Mouse (Mus musculus) hindbrain, embryonic 16.5 days (tissue): ENCODE results near the gene Pagr1a. TPM values are rescaled to one million over a fixed set of nuclear protein-coding genes. Genes with fewer than 3 reads are reported as not detected.

Source experiments
- ATAC-seq: fragments of 200-750 bp; cut with Nextera tagmentation; 2 replicates; pipeline ENCODE4 v1.8.0; 2017; ENCODE audit warnings: moderate TSS enrichment, moderate library complexity
- H3K27ac ChIP-seq: fragments of 300-500 bp; sonication (generic); 2 replicates; pipeline ENCODE4 v1.5.1; 2014; ENCODE audit warnings: low read depth, mild to moderate bottlenecking, control low read depth, low read length, moderate library complexity
- H3K27me3 ChIP-seq: fragments of 300-500 bp; sonication (generic); replicated peaks from 2 replicates; pipeline ENCODE4 v1.6.1; 2014; ENCODE audit warnings: low read length; ENCODE audit not compliant: control insufficient read depth, insufficient read depth
- H3K36me3 ChIP-seq: fragments of 300-500 bp; sonication (generic); 2 replicates; pipeline ENCODE4 v1.6.1; 2014; ENCODE audit warnings: mild to moderate bottlenecking, low read length, moderate library complexity, mixed read lengths; ENCODE audit not compliant: control insufficient read depth, insufficient read depth
- H3K4me1 ChIP-seq: fragments of 300-500 bp; sonication (generic); 2 replicates; pipeline ENCODE4 v1.6.1; 2014; ENCODE audit warnings: low read depth, low read length; ENCODE audit not compliant: control insufficient read depth, insufficient read depth
- H3K4me2 ChIP-seq: fragments of 300-500 bp; sonication (generic); 2 replicates; pipeline ENCODE4 v1.6.1; 2014; ENCODE audit warnings: mild to moderate bottlenecking, low read length, control low read depth, moderate library complexity
- H3K4me3 ChIP-seq: fragments of 300-500 bp; sonication (generic); 2 replicates; pipeline ENCODE4 v1.5.1; 2014; ENCODE audit warnings: mild to moderate bottlenecking, low read length, control low read depth, moderate library complexity
- H3K9ac ChIP-seq: fragments of 300-500 bp; sonication (generic); 2 replicates; pipeline ENCODE4 v1.6.1; 2014; ENCODE audit warnings: low read depth, mild to moderate bottlenecking, control low read depth, low read length, moderate library complexity
- H3K9me3 ChIP-seq: fragments of 300-500 bp; sonication (generic); 2 replicates; pipeline ENCODE4 v1.6.1; 2014; ENCODE audit warnings: mild to moderate bottlenecking, low read length, moderate library complexity; ENCODE audit not compliant: control insufficient read depth
- WGBS: fragments of 180-500 bp; shearing (Covaris S2); extraction: QIAGEN DNeasy Blood & Tissue Kit; methylation state at CpG from one replicate; pipeline ENCODE4 v1.1.7; 2014; 5-methylcytosine and 5-hydroxymethylcytosine counted together
- polyA plus RNA-seq: library from polyadenylated mRNA; unstranded; fragments of >200 nt; fragmentation: Nextera tagmentation; extraction: Ambion mirVana; gene quantifications from 2 replicates; pipeline ENCODE4 v1.2.1, GENCODE M21; 2015

Gene Pagr1a
- polyA plus RNA-seq, result 26.9 and 55.8 TPM in 2 replicates

DNA sequence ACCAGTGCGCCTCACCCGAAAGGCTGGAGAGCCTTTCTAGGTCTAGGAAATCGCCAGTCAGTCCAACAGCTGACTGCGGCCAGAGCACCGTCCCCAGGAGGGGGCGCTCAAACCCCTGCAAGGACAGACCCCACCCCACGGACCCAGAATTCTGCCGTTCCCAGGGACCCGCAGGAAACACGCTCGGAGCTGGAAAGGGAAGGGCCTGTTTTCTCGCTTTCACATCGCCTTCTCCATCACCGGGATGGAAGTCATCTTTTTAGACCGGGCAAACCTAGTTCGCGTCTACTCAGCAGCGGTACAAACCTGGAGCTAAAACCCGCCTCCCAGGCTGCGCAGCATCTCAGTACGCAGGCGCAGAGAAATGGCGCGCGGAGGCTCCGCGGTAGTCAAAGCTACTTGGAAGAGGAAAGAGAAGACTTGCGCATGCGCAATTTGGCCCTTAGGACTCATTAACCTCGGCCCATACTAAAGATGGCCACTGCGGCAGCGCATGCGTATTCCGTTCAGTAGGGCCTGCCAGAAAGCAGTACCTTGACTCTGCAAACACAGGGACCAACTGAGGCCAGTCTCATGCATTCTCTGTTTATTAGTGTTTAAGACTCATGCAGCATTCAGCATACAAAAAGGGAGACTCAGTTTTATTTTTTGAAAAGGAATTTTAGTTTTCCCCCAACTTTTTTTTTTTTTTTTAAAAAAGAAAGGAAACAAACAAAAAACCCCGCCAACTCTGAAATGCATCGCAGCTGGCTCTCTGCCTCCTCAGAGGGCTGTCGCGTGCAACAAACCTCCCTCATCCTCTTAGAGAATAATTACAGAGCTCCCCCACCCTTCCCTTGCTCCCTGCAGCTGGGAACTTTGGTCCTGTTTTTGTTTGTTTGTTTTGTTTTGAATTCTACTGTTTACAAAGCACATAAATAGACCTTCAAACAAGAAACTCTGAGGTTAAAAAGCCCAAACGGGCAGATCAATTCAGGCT lies at the start of gene Pagr1a:
Gene Pagr1a, minus strand, starts transcription at position 382 of the 979 bp plus-strand sequence.
- Histone ChIP-seq H3K9ac (peak within 1 kb of the TSS; percentile 87), H3K27me3 (no peaks in the 10 kb centered on the region), H3K4me1 (peaks cover 52% of the 10 kb centered on the region), H3K9me3 (no peaks in the 10 kb centered on the region), H3K4me3 (peak within 1 kb of the TSS; percentile 64), H3K27ac (peak within 1 kb of the TSS; percentile 96), H3K4me2 (peak within 1 kb of the TSS; percentile 83), H3K36me3 (peaks cover 2% of the 10 kb centered on the region)
- 2% methylated on average over 39 of the region's 39 CpGs for WGBS
- ATAC-seq, result peak; percentile 81

DNA sequence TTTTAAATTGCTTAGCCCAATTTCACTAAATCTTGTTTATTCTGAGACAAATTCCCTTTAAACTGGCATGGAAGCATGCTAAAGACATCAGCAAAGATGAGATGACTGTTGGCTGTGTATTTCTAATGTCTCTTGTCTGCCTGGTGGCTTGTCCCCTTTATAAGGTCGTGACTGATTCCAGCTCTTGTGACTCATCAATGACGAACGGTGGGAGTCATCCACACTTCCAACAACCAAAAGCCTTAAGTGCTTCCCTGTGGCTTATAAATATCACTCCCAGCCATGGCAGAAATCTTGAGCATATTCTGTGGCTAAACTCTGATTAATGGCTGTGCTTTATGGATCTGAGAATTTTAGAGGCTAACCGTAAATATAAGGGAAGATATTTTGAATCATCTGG lies 49.2 kb upstream of the Pagr1a start:
- no peaks in the 10 kb centered on the region for H3K4me1 ChIP-seq
- no peak overlapping the region for H3K4me2 ChIP-seq
- H3K27ac ChIP-seq, result no peak overlapping the region
- 84% methylated on average over 4 of the region's 4 CpGs for WGBS
- no peaks in the 10 kb centered on the region for H3K36me3 ChIP-seq
- no peak overlapping the region for H3K9ac ChIP-seq
- H3K27me3 ChIP-seq, result no peaks in the 10 kb centered on the region
- no peak for ATAC-seq
- H3K4me3 ChIP-seq, result no peak overlapping the region
- H3K9me3 ChIP-seq, result no peaks in the 10 kb centered on the region

DNA sequence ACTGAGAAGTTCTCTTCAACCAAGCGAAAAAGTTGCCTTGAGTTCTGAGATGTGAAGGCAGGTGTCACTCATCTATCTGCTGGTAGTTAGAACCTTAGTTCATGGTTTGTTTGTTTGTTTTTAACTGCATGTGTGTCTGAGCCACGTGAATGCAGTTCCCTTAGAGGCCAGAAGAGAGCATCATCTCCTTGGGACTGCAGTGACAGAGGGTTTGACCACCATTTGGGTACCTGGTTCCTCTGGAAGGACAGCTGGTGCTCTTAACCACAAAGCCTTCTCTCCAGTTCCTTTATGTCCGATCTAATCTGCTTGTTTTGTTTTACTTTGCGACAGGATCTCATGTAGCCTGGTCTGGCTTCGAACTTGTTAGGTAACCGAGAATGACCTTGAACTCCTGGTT lies 48.4 kb upstream of the Pagr1a start:
- no peak overlapping the region for H3K27ac ChIP-seq
- no peak for ATAC-seq
- 93% methylated on average over 6 of the region's 6 CpGs for WGBS

DNA sequence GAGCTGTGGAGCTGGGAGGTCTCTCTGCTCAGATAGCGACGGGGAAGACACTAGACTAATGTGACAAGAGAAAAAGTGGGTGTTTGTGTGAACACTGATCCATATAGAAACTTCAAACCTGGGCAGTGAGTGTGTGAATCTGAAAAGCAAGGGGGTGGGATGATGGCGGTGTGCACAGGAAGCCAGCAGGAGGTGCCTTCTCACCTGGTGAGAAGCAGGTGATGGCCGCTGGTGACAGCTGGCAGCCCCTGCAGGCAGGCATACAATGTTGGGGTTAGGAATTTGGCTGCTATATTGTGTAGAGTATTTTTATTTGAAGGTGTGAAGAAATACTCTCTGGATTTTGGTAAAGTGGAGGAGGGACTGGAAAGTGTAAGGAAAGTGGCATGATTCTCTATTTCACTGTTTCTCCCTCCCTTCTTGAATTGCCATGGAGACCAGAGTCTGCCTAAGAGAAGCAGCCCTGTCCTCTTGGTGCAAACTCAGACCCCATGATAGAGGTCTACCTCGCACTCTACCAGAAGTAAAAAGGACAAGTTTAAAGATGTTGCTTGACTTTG lies 38.0 kb upstream of the Pagr1a start:
- Histone ChIP-seq H3K4me3 (no peak overlapping the region), H3K36me3 (no peaks in the 10 kb centered on the region), H3K4me2 (no peak overlapping the region), H3K27me3 (no peaks in the 10 kb centered on the region), H3K4me1 (no peaks in the 10 kb centered on the region), H3K9ac (no peak overlapping the region), H3K9me3 (no peaks in the 10 kb centered on the region), H3K27ac (no peak overlapping the region)
- ATAC-seq, result no peak
- WGBS, result 66% methylated on average over 5 of the region's 5 CpGs

More for the DNA sequence above, 48.4 kb upstream of the Pagr1a start:
- Histone ChIP-seq H3K36me3 (no peaks in the 10 kb centered on the region), H3K4me2 (no peak overlapping the region), H3K27me3 (no peaks in the 10 kb centered on the region), H3K4me3 (no peak overlapping the region), H3K9ac (no peak overlapping the region), H3K9me3 (no peaks in the 10 kb centered on the region), H3K4me1 (no peaks in the 10 kb centered on the region)

DNA sequence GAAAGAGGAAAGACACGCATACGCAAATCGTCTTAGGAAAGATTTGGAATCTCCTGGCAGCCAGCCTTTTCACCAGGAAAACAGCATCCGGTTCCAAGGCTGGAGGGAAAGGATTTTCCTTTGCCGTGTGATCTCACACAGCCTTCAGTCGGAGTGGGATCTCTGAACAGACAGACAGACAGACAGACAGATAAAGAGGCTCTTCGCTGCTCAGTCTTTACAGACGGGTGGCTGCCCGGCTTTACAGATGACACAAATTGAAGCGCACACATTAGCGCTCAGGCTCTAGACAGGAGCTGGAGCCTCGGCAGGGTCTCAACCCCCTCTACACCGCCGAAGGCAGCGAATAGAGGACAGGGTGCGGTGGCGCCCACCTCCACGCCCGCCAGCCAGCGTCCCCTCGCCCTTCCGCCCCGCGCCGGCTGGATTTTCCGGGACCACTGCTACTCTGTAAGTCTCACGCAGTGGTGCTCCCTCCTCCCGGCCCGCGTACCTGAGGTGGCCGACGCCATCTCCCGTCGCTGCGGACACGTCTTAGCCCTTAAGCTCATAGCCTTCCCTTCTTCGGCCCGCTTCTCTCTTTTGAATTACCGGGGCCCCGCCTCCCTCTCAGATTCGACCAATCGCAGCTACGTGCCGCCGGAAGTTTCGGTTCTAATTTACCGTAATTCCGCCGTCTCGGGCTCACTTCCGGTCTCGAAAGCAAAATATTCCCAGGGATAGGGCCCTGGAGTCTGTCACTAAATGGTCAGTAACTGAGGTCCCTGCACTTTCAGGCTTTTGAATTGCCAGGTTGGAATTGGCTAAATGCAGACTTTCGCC lies 24.9 kb upstream of the Pagr1a start, which contains the start of gene Kif22:
Gene Kif22, minus strand, starts transcription at position 621 of the 822 bp plus-strand sequence.
- Histone ChIP-seq H3K4me2 (peak within 1 kb of the TSS; percentile 97), H3K9me3 (no peaks in the 10 kb centered on the region), H3K4me3 (peak within 1 kb of the TSS; percentile 79), H3K9ac (peak within 1 kb of the TSS; percentile 81), H3K36me3 (no peaks in the 10 kb centered on the region), H3K27ac (peak within 1 kb of the TSS; percentile 55), H3K27me3 (no peaks in the 10 kb centered on the region), H3K4me1 (peaks cover 12% of the 10 kb centered on the region)
- WGBS, result under 1% methylated on average over 47 of the region's 53 CpGs
- peak; percentile 94 for ATAC-seq

DNA sequence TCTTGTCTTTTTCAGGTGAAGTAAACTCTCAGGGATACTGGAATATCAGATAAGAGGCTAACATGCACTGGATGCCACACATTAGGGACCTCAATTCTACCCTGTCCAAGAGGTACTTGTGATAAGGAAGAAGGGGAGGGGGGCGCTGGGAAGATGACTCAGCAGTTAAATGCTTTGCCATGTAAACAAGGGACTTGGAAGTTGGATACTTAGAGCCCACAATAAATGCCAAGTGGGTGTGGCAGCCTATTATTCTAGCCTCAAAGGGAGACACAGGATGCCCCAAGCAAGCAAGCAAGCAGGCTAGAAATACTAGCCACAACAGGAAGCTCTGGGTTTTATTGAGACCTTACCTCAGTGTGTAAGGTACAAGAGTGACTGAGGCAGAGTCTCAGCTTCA lies 14.1 kb upstream of the Pagr1a start:
- no peak for ATAC-seq
- Histone ChIP-seq H3K9ac (no peak overlapping the region), H3K36me3 (no peaks in the 10 kb centered on the region), H3K27me3 (no peaks in the 10 kb centered on the region), H3K4me2 (no peak overlapping the region), H3K4me1 (peaks cover 8% of the 10 kb centered on the region), H3K27ac (0 out of 2 replicates have a peak overlapping the region, but pooled peaks have one; percentile 17), H3K9me3 (no peaks in the 10 kb centered on the region), H3K4me3 (no peak overlapping the region)
- WGBS, result 90% methylated on average over 1 of the region's 1 CpGs

DNA sequence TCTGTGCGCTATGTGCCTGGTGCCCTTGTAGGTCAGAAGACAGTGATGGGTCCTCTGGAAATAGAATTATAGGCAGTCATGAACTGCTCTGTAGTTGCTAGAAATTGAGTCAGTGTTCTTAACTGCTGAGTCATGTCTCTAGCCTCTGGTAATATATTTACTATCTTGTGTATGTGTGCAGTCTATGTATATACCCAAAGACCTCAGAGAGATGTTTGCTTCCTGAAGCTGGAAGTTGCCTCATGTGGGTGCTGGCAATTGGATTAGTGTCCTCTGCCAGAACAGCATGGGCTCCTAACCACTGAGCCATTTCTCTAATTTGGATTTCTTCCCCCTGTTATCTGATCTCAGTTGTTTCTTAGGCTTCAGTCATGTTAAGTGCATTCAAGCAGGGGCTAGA lies 13.0 kb upstream of the Pagr1a start:
- no peak overlapping the region for H3K4me3 ChIP-seq
- ATAC-seq, result no peak
- H3K27ac ChIP-seq, result no peak overlapping the region
- WGBS, result 100% methylated on average over 1 of the region's 1 CpGs
- H3K9me3 ChIP-seq, result no peaks in the 10 kb centered on the region
- H3K4me1 ChIP-seq, result peaks cover 8% of the 10 kb centered on the region
- H3K9ac ChIP-seq, result no peak overlapping the region
- no peak overlapping the region for H3K4me2 ChIP-seq
- H3K36me3 ChIP-seq, result no peaks in the 10 kb centered on the region
- no peaks in the 10 kb centered on the region for H3K27me3 ChIP-seq

DNA sequence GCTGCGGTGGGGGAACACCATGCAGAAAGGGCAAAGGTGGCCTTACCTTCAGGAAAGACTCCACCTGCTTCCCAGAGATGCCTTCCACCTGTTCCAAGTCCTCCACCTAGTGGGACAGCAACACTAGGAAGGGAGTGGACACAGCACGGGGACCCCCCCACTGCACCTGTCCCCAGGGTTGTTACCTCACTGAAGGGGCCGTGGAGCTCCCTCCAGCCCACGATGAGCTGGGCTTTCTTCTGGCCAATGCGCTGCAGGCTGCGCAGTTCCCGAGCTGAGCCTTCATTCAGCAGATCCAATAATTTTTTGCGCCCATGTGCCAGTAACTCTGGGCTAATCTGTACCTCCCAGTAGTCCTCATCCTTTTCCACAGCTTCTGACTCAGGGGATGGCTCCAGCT lies 10.7 kb upstream of the Pagr1a start:
- peak; percentile 5 for ATAC-seq
- Histone ChIP-seq H3K4me3 (peak overlapping the region; percentile 91), H3K36me3 (peaks cover 6% of the 10 kb centered on the region; the same call in 1 of the 2 replicates), H3K9me3 (no peaks in the 10 kb centered on the region), H3K4me2 (peak overlapping the region; percentile 95), H3K4me1 (peaks cover 31% of the 10 kb centered on the region), H3K27ac (peak overlapping the region; percentile 100), H3K9ac (peak overlapping the region; percentile 63), H3K27me3 (no peaks in the 10 kb centered on the region)
- 61% methylated on average over 8 of the region's 8 CpGs for WGBS
